Mouse (Mus musculus): Measurements from ENCODE around the gene Sh3gl1.
A peak's percentile ranks its signal among the peaks of the same experiment; 100 is the strongest.

DNA sequence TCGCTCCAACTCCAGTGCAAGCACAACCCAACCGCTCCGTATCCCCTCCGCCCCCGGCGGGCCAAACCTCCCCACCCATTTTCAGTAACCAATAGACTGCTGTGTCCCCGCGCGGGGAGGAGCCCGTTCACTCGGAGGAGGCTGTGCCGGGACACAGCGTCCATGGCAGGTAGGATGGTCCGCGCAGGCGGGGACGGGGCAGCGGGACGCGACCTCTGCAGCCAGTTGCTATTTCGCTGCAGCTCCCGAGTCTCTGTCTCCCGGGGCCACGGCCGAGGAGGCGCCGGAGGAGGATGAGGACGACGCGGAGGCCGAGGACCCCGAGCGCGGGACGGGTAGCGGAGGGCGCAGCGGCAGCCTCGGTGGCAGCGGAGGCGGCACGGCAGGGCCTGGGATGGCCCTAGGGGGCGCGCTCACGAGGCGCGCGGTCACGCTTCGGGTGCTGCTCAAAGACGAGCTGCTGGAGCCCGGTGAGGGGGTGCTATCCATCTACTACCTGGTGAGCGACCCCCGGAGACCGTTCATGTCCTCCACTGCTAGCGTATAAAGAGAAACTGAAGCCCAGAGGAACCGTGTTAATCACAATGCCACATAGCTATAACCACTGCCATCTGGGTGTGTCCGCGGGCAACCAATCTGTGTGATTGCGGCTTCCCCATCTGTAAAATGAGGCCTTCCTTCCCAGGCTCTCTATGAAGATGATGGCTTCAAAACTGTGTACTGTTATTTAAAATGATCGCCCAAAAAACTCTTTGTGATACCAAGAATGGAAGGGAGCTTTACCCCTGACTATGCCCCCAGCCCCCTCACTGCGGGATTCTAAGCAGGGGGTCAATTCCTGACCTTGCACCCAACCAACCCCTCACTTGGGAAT, 27.1 kb downstream of the Sh3gl1 start:
- TF ChIP-seq CTCF (IDR thresholded peaks at IDR 0.05; ENCODE audit: insufficient read depth, low read depth, low read length) (peak; percentile 32; the same call in 1 of the 2 replicates), POLR2A (IDR thresholded peaks at IDR 0.05; ENCODE audit: insufficient read depth, low read depth, low read length) (peak; percentile 74)
